Mouse (Mus musculus) spleen, adult 18-20 months (tissue): ENCODE measurements around the gene Exoc6b.
A peak's percentile ranks its signal among the peaks of the same experiment; 100 is the strongest.
"Not testable (repeated sequence)": the region's sequence is repeated elsewhere in the genome, so short reads cannot be mapped to it uniquely, and the experiment has no call there.

Experiments
- DNase-seq, 2 experiments: peaks; one replicate each; pipeline ENCODE4 v3.0.0; 2022; ENCODE audit warnings: mixed read lengths in 2 of 2

Gene Exoc6b

DNA sequence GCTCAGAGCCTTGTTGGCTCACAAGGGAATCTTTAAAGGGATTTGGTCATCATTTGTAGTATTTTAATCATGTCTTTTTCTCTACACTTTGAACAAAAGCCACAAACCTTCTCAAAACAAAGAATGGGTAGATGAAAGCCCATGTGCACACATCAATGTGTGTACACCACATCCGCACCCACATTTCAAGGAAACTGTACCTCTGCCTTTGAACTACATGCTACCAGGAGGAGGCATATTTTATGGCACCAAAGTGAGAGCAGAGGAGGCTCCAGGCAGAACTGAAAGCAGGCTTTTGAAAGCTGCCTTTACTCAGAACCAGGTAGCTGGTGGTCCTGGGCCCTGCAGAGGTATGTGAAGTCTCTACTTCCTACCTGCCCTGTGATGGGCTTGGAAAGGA, 452.3 kb downstream of the Exoc6b start:
- DNase-seq = no peak

DNA sequence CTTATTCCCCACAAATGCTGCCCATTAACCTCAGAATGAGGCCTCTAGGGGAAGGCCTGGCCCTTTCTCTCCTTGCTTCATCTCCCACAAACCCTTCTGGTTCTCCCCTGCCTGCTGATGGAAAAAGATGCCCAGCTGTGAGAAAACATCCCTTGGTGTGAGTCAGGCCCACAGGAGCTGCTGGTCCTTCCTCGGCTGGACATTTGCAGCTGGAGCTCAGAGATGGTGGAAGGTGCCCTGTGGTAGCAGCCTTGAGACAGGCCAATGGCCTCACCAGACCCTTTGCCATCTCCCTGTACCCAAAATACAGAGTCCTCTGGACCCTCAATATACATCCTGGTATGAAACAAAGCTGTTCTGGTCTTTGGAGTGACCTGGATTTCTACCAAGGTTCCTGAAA, 452.7 kb downstream of the Exoc6b start:
- no peak for DNase-seq

DNA sequence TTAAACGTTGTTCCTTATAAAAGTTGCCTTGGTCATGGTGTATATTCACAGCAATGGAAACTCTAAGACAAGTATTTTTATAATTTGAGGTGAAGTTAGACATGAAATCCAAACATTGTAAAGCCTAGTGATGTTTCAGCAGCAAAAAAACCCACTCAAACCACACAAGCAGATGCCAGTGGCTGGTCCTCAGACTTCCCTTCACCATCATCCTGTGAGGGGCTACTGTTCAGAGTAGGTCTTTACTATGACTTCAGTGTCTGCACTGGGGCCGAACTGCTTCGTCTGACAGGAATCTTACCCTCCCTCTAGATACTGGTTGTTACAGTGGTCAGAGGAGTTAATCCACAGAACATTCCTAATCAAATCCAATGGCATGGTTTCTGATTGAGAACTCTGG, 455.8 kb downstream of the Exoc6b start:
- DNase-seq = no peak

DNA sequence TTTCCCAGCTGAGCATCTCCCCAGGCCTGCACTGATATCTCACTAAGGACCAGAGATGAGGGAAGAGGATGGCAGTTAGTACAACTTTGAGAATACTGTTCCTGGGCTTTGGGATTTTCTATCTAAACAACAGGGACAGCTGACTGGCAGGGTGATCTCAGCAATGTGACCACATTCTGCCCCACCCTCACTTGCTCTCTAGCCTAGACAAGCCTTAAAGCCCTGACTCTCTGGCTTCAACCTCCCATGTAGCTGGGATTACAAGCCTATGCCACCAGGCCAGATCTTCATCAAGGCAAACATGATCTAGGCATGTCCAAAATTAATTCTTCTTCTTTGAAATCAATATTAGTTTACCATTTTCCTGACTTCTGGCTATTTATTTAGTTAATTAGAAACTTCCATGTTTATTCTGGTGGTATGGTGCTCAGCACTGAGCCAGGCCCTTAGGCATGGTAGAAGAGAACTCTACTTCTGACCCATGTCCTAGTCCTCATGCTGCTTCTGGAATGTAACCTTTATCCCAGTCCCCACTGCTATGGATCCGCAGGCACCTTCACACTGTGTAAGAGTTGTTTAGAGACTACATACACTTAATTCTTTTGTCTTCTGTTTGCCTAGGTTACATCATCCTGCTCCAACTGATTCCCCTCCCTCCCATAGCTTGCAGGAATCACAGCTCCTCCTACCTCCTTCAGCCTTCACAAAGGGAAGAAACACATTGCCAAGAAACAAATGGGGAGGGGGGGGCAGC, 468.0 kb downstream of the Exoc6b start:
- no peak for DNase-seq

DNA sequence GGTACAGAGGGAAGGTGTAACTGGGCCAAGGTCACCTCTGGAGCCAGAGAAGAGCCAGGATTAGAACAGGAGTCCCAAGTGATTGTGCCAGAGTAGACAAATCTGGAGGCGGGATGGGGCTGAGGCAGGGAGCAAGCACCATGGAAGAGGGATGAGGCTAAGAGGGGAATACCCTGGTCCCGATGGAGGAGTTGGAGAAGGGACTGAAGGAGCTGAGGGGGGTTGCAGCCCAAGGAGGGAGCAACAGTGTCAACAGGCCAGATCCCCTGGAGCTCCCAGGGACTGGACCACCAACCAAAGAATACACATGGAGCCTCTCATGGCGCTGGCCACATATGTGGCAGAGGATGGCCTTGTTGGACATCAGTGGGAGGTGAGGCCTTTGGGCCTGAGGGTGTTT, 470.0 kb downstream of the Exoc6b start:
- not testable (repeated sequence) for DNase-seq

DNA sequence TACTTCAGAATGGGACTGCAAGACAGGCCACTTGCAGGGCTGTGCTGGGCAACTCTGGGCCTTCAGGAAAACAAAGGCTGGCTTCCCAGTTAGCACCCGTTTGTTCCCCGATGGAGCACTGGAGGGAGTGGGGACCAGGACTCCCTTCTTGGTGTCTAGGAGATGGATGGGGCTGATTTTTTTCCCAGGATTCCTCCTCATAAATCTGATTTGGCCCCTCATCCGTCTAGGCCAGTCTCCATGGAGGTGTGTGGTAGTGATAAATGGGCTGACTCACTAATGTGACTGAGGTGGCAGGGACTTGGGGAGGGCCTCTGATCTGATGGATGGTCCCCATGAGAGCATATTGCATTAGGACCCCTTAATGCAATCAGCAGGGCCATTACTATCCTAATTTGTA, 470.6 kb downstream of the Exoc6b start:
- DNase-seq = no peak

DNA sequence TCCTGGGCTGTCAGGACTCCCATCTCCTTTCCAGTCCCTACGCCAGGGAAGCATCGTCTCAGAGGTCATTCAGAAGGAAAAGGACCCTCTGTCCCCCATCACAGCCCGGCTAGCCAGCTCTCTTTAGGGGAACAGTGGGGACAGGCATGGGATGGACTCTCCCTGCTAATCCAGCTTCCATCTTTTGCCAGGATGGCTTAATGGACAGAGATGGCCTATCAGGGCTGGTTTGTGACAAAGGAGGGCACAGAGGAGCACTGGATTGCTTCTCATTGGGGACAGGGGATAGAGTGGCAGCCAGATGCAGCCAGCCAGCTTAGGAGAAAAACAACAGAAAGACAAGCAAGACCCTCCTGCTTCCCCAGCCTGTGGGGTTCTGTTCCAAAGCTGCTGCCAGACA, 474.7 kb downstream of the Exoc6b start:
- no peak for DNase-seq

DNA sequence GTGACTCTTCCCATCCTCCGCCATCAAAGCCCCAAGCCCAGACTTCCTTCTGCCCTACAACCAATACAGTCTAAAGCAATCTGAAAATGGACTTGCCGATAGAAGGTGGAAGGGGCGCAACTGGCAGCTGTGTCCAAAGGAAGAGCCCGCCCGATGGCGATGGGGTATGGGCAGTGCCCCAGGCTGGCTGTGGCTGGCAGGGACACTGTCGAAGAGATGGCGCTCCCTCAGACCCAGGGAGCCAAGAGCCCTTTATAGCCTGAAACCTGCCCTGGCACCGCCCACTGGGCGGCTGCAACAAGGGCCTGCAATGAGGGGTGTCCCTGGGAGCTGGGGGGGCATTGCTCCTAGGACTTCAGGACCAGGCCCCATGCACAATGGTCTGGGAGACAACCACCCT, 475.6 kb downstream of the Exoc6b start, which contains the start of gene Cyp26b1:
Gene Cyp26b1, minus strand, starts transcription at position 216 of the 400 bp plus-strand sequence.
- no peak for DNase-seq

DNA sequence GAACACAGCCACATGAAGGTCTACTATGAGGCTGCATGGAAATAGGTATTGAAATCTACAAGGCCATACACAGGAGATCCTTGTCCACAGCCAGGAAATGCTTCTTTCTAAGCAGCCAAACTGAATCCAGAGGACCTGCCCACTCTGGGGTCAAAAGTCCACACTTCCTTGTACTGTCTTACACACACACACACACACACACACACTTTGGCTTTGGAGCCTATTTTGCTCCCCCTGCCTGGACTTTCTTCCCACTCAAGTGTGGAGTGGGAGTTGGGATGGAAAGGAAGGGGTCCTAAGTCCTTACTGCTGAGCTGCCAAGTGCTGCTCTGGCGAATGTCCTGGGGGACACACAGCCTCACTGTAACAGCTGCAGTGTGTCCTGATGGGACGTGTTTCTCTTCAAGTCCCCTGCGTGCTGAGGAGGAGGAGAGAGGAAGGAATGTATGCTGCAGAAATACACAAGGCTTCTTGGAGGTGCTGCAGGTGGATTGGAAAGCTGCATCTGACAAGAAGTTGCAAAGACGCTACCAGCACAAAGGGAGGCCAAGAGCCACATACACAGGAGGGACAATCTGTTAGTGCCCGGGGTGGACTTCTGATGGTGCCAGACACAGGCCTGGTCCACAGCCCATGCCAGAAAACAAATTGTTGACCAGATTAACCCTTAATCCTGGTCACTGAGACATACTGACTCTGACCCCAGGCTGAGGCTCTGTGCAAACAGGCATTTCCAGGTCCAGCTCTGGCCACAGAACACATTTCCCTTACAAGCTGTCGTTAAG, 478.2 kb downstream of the Exoc6b start:
- no peak for DNase-seq

DNA sequence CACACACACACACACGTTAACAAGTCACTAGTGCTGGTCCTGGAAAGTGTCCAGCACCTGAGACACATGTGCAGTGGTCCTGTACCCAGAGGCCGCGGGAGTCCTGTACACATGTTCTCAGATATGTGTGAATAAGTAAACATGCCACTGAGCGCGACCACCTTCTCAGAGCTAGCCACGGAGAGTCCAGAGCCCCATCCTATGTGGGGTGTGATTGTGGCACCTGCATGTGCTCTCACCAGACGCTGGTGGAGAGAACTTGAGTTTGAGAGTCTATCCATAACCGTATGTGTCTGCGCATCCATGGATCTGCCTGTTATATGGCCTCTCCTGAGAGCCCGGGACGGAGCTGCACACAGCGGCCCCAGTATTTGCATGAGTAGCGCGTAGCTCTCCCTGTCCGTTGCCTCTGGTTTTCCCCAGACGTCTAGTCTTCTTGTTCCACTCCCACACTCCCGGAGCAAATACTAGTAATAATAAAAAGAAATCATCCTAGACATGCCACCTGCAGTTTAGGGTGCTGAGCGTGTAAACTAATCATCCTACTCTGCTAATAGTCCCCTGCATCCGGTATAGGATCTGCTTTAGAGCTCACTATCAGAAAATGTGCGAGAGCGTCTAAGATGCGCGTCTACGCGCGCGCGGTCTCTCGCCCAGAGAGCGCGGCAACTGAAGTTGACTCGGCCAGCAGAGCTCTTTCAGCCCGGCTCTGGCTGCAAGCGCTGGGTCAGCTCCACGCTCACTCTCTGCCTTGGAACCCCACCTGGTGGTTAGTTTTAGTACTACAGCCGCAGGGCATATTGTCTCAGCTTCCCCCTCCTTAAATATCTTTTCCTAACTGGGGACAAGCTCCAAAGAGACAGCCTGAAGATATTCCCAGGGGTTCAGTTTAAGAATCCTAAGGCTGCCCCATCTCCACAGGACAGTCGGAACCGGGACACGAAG, 479.3 kb downstream of the Exoc6b start:
- peak; percentile 34 to 70 for DNase-seq

DNA sequence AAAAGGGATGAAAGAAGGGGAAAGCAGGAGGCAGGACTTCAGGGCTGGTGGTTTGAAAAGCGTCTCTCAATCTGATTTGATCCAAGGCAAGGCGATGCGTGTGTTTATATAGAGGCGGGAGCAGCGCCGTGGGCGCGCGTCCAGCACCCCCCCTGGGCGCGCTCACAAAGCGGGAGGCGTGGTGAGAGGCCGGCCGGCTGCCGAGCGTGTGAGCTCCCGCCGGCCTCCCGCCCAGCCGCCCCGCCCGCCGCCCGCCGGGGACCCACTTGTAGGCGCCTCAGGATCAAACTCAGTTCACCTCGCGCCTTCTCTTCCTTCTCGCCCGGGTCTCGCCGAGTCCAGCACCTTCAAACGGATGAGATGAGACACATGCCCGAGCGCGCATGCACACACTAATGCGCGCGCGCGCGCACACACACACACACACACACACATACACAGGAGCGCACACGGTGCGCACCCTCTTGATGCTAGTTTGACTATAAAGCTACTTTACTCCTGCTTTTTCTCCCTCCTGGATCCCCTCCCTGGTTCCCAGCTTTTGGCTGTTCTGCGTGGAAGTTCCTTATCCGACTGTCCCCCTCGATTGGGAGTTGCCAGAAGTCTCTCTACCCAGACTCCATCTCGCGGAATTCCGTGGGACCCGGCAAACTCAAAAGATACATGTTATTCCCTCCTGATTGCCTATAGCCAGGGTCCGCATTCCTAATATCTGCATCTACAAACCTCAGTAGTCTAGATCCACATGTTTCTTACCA, 480.2 kb downstream of the Exoc6b start:
- no peak for DNase-seq

DNA sequence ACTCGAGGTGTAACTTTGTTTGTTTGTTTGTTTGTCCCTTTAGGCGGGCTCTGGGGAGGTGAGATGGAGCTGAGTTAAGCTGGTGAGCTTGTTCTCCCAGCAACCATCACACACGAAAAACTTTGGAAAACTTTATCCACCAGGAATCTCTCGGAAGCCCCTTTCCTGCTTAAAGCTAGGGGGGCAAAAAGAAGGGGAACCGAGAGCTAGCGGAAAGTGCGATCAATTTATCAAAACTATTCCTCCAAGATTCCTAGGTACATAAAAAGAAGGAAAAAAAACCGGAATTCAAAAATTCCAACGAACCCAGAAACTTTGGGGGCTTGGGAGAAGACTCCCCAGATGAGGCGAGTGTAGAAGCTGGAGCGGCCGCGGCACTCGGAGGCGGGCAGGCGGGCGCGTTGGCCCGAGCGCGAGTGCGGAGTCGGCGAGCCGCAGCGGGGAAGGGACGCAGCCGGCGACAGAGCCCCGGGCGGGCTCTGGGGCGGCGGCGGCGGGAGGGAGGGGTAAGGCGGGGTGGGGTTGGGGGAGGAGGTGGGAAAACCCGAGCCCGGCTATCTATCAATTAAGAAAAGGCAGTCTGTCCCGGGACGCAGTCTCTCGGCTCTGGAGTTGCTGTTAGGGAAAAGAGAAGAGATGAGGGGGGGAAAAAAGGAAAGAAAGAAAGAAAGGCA, 481.0 kb downstream of the Exoc6b start:
- no peak for DNase-seq

DNA sequence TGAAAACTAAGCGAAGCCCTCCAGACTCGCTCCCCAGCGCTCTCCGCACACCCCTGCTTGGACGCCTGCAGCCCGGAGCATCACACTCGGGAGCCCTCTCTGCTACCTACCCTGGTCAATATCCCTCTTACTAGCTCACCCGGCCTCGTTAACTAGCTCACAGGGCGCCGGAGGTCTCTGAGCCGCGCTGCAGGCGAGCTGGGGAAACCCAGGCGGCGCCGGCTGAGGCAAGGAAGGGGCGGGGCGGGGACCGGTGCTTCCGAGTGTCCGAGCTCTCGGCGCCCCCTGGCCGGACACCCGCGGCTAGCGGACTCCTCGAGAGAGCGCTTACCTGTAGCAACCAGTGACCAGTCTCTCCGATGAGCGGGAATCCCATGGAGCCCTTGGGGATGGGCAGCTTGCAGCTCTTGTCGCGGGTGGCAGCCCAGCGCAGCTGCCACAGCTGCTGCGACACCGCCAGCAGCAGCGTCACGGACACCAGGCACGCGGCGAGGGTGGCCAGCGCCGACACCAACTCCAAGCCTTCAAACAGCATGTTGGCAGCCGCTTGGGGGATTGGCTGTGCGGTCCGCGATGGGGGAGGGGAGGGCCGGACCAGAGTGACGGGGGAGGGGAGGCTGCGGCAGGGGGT, 481.7 kb downstream of the Exoc6b start:
- DNase-seq = no peak

DNA sequence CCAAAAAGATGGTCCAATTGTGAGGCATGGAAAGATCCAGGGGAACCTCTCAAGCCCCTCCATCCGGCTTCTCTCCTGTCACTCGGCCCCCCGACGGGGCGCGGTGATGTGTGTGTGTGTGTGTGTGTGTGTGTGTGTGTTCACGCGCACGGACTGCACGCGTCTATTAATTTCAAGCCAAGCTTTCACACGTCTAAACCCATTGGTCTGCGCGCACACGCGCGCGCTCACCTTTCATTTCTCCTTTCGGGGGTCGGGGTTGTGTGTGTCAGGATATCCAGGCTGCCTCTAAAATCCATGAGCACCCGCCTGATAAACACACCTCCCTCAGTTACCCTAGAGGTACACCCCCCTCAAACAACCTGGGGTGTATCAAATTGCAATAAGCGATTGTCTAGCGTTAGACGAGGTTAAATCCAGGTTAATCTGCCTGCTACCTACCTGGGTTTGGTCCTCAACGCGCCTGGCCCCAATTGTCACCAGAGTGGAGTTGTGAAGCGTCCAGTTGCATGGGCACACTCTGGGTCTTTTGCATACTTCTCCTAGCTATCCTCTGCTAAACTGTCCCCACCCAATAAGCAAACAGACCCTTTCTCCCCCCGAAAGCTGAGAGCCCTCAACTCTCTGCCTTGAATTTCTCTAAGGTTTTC, 482.6 kb downstream of the Exoc6b start:
- DNase-seq = no peak

DNA sequence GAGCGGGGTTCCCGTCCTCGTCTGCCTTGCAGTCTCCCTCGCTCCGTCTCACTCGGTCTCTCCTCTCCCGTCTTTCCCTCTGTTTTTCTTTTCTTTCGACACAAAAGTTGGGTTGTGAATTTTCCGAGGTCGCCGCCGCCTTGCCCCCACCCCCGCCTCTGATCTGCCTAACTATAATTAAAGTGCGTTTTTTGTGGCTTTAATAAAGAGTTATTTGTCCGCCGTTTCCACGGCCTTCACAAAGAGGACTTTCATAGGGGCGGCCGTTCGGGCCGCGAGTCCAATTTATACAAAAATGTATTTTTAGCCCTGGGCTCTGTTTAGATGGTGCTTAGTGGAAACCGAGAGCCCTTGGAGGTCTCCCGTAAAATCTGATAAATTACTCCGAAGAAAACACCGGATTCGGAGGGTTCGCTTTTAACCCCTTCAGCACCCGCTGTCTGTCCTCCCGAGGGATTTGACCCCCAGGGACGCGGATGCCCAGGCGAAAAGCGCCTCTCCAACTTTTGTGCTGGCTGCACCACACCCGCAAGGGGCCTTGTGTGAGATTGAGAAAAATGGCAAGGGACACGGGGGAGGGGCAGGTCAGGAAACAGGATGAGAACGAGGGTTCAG, 483.5 kb downstream of the Exoc6b start:
- DNase-seq = no peak

DNA sequence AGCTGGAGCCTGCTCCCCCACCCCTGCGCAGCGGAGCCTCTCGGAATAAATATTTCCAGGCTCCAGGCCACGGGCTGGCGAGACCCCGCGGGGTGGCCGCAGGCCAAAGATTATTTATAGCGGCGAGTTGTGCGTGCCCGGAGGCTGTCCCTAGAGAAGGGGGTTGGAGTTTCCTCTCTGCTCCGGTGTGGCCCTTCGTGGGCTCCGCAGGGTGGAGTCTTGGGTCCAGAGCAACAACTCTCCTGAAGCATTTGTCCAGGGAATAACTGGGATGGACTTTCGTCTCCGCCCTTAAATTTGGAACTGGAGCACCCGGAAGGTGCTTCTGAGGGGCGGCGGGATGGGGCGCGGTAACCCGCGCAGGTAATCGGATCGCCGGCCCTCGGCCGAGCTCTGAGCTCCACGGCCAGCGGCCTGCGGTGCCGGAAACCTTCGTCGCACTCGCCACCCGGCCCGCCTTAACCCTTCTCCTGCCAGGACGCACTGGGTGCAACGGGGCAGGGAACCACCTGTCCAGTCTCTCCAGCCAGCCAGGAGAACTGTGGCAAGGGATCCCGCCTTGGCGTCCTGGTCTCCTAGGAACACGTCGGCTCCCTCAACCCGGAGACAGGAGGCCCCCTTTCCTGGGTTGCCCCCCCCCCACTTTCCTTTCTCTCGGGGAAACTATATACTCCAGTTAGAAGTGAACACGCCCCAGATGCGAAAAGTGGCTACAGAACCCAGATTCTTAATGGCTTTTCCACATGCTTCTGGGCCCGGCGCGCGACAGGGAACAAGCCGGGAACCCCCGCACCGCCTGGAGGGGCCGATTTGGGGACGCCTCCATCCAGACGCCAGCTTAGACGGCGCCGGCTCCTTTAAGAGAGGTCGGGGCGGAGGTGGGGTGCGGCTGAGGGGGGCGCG, 484.3 kb downstream of the Exoc6b start:
- no peak for DNase-seq

DNA sequence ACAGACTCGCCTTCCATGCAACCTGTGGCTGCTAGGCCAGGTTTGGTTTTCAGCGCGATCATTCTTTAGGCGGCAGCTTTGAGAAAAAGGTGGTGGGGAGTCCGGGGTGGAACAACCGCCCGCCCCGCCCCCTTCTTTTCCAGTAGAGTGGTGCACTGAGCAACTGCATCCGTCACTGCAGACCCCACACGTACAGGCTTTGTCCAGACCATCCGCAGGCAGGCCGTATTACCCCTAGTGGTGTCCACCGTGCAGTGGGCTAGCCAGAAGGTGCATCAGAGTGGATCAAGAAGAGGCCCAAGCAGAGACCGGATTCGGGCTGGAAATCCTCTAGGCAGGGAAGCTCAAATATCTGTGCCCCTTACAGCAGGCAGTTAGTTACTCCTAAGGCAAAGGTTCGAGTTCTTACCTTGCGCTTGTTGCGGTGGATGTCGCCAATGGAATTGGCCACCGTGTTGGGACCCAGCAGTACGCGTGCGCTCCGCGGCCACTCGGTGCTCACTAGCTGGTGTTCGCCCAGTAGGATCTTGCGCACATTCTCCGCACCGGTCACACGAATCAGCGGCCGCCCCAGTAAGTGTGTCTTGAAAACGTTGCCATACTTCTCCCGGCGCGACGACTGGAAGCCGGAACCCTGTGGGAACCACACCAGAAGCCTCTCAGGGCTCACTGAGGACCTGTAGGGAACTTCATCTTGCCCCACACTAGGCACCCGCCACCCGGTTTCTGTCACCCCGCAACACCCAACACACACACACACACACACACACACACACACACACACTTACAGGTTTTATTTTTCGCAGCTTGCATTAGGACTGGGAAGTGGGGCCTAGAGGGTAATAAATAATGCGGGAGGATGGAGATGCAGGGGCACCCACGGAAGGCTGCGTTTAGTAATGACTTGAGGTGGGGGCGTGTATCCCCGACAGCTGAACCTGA, 485.2 kb downstream of the Exoc6b start:
- DNase-seq = no peak

DNA sequence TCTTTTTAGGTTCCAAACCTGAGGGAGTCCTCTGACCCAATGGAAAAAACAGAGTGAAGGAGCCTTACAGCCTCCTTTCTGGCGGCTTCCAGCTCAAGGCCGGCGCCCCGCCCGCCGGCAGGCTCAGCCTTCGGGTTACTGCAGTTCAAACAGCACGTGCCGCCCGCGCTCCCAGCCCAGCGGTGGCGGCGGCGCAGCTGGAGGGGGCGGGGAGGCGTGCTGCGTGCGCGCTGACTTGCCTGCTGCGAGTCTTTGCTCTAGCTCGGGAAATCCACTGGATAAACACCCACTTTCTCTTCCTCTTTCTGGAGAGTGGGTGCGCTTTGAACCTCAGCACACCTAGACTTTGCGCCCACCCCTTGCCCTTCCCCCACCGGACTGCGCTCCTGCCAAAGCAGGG, 485.9 kb downstream of the Exoc6b start:
- peak; percentile 27 to 29 for DNase-seq
